Mouse (Mus musculus) embryonic fibroblast, embryonic 13.5 days (primary cell): ENCODE measurements around the gene Rsph9.

ENCODE experiments used
- CTCF ChIP-seq: IDR thresholded peaks from 2 replicates; pipeline ENCODE4 v1.5.1; 2011; ENCODE audit warnings: mild to moderate bottlenecking, control low read depth, low read length, moderate library complexity, borderline replicate concordance; ENCODE audit not compliant: insufficient read depth
- POLR2A ChIP-seq: IDR thresholded peaks from 2 replicates; pipeline ENCODE4 v1.6.1; 2011; ENCODE audit warnings: low read depth, mild to moderate bottlenecking, control low read depth, low read length, moderate library complexity

DNA sequence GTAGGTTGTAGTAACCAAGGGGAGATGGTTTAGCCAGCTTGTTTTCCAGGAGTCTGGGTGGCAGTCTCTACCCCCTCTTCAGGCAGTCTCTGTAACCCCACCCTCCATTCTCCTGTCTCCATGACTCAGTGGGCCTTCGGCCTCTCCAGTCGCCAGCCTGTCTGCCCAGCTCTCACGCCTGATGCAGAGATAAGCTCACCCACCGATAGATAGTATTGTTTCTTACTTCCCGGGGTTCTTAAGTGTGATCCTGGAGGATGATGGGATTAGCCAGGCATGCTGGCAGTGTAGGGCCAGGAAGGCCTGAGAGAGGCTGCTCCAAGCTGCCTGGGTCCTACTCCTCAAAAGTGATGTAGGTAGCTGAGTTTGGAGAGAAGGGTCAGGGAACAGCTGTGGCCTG lies 63.0 kb downstream of the Rsph9 start:
- TF ChIP-seq POLR2A (no peak), CTCF (no peak)
